Mouse (Mus musculus): Measurements from ENCODE around the gene Cyp4f17. TPM values are rescaled to one million over a fixed set of nuclear protein-coding genes. Genes with fewer than 3 reads are reported as not detected.
"Not testable (repeated sequence)": the region's sequence is repeated elsewhere in the genome, so short reads cannot be mapped to it uniquely, and the experiment has no call there.

The Cyp4f17 gene
- total and polyA plus RNA-seq, 3 experiments = 4.5 to 9.8 (median 5.4) TPM

GRCm38 (mm10) chr17:32494601-32495000 is 11.2 kb upstream of the Cyp4f17 start:
- peak; percentile 46 to 49 for DNase-seq
- H3K27me3 ChIP-seq (ENCODE audit: control insufficient read depth, insufficient read depth, low read length) = no peaks in the 10 kb centered on the region
- TF ChIP-seq CTCF (IDR thresholded peaks at IDR 0.05) = peak; percentile 91
- no peak for TF ChIP-seq POLR2A (IDR thresholded peaks at IDR 0.05; ENCODE audit: insufficient read depth, low read depth, low read length)
- 0 out of 2 replicates have a peak, but pooled peaks have one; percentile 44 for TF ChIP-seq EP300 (IDR thresholded peaks at IDR 0.05; ENCODE audit: insufficient read depth, low read depth, low read length)
- no peak overlapping the region for H3K27ac ChIP-seq
- WGBS = 75% methylated on average over 1 of the region's 1 CpGs
- no peaks in the 10 kb centered on the region for H3K79me2 ChIP-seq (replicated peaks; ENCODE audit: control insufficient read depth, insufficient read depth, low read length)
- 0 out of 2 replicates have a peak, but pooled peaks cover 1% of the 10 kb centered on the region for H3K4me1 ChIP-seq (ENCODE audit: control insufficient read depth, insufficient read depth, low read length)
- intact Hi-C loops (cut with DNase I) = loop anchor here (1.0 to 10.0 kb wide), 5 partner anchors 57 to 420 kb away; no protein-coding TSS in a partner anchor
- H3K4me3 ChIP-seq = no peak overlapping the region
- H3K36me3 ChIP-seq (ENCODE audit: control insufficient read depth, insufficient read depth, low read length) = no peaks in the 10 kb centered on the region
- H3K9ac ChIP-seq (ENCODE audit: low read depth, low read length) = no peak overlapping the region

GRCm38 (mm10) chr17:32500511-32500910 is 5.3 kb upstream of the Cyp4f17 start:
- H3K36me3 ChIP-seq (ENCODE audit: control insufficient read depth, insufficient read depth, low read length); H3K9ac ChIP-seq (ENCODE audit: low read depth, low read length); H3K27me3 ChIP-seq (ENCODE audit: control insufficient read depth, insufficient read depth, low read length); H3K4me3 ChIP-seq; H3K79me2 ChIP-seq (replicated peaks; ENCODE audit: control insufficient read depth, insufficient read depth, low read length); H3K4me1 ChIP-seq (ENCODE audit: control insufficient read depth, insufficient read depth, low read length); intact Hi-C loops (cut with DNase I); H3K27ac ChIP-seq; DNase-seq: not testable (repeated sequence)
- WGBS = 84% methylated on average over 4 of the region's 4 CpGs

GRCm38 (mm10) chr17:32501051-32501450 is 4.8 kb upstream of the Cyp4f17 start:
- H3K27ac ChIP-seq = no peak overlapping the region
- WGBS = 37% methylated on average over 3 of the region's 3 CpGs
- TF ChIP-seq CTCF (IDR thresholded peaks at IDR 0.05) (no peak), EP300 (IDR thresholded peaks at IDR 0.05; ENCODE audit: insufficient read depth, low read depth, low read length) (no peak), POLR2A (IDR thresholded peaks at IDR 0.05; ENCODE audit: insufficient read depth, low read depth, low read length) (no peak)
- H3K9ac ChIP-seq (ENCODE audit: low read depth, low read length) = no peak overlapping the region
- intact Hi-C loops (cut with DNase I) = no loop called here
- no peaks in the 10 kb centered on the region; the same call in none of the 2 replicates for H3K4me1 ChIP-seq (ENCODE audit: control insufficient read depth, insufficient read depth, low read length)
- H3K36me3 ChIP-seq (ENCODE audit: control insufficient read depth, insufficient read depth, low read length) = no peaks in the 10 kb centered on the region
- no peaks in the 10 kb centered on the region for H3K79me2 ChIP-seq (replicated peaks; ENCODE audit: control insufficient read depth, insufficient read depth, low read length)
- no peak for DNase-seq
- no peaks in the 10 kb centered on the region for H3K27me3 ChIP-seq (ENCODE audit: control insufficient read depth, insufficient read depth, low read length)
- H3K4me3 ChIP-seq = no peak overlapping the region

GRCm38 (mm10) chr17:32503111-32503510 is 2.7 kb upstream of the Cyp4f17 start:
- no peak for TF ChIP-seq CTCF (IDR thresholded peaks at IDR 0.05)
- peaks cover 2% of the 10 kb centered on the region; the same call in 1 of the 2 replicates for H3K36me3 ChIP-seq (ENCODE audit: control insufficient read depth, insufficient read depth, low read length)
- no peaks in the 10 kb centered on the region for H3K79me2 ChIP-seq (replicated peaks; ENCODE audit: control insufficient read depth, insufficient read depth, low read length)
- H3K27me3 ChIP-seq (ENCODE audit: control insufficient read depth, insufficient read depth, low read length) = no peaks in the 10 kb centered on the region
- intact Hi-C loops (cut with DNase I) = no loop called here
- WGBS = 65% methylated on average over 2 of the region's 2 CpGs
- H3K4me3 ChIP-seq = no peak overlapping the region
- DNase-seq = no peak
- H3K27ac ChIP-seq = no peak overlapping the region
- H3K4me1 ChIP-seq (ENCODE audit: control insufficient read depth, insufficient read depth, low read length) = peaks cover 3% of the 10 kb centered on the region
- H3K9ac ChIP-seq (ENCODE audit: low read depth, low read length) = no peak overlapping the region

- no peaks in the 10 kb centered on the region for H3K79me2 ChIP-seq (replicated peaks; ENCODE audit: control insufficient read depth, insufficient read depth, low read length)
- H3K4me3 ChIP-seq = peak overlapping the region; percentile 64
- peaks cover 2% of the 10 kb centered on the region; the same call in 1 of the 2 replicates for H3K36me3 ChIP-seq (ENCODE audit: control insufficient read depth, insufficient read depth, low read length)
- H3K27me3 ChIP-seq (ENCODE audit: control insufficient read depth, insufficient read depth, low read length) = no peaks in the 10 kb centered on the region
- intact Hi-C loops (cut with DNase I) = no loop called here
- peak overlapping the region; percentile 73 for H3K27ac ChIP-seq
- peak; percentile 13 to 39 for DNase-seq
- H3K9ac ChIP-seq (ENCODE audit: low read depth, low read length) = peak overlapping the region; percentile 56
- 45% methylated on average over 9 of the region's 9 CpGs for WGBS
- H3K4me1 ChIP-seq (ENCODE audit: control insufficient read depth, insufficient read depth, low read length) = peaks cover 3% of the 10 kb centered on the region
- no peak for TF ChIP-seq CTCF (IDR thresholded peaks at IDR 0.05)
These were observed 937 bp downstream of the Cyp4f17 start for GRCm38 (mm10) chr17:32506729-32507245.

GRCm38 (mm10) chr17:32516126-32516525 is 10.3 kb downstream of the Cyp4f17 start:
- 62% methylated on average over 5 of the region's 5 CpGs for WGBS
- TF ChIP-seq EP300 (IDR thresholded peaks at IDR 0.05; ENCODE audit: insufficient read depth, low read depth, low read length) (no peak), POLR2A (IDR thresholded peaks at IDR 0.05; ENCODE audit: insufficient read depth, low read depth, low read length) (no peak), CTCF (IDR thresholded peaks at IDR 0.05) (no peak)
- intact Hi-C loops (cut with DNase I) = no loop called here
- no peaks in the 10 kb centered on the region for H3K27me3 ChIP-seq (ENCODE audit: control insufficient read depth, insufficient read depth, low read length)
- no peaks in the 10 kb centered on the region for H3K4me1 ChIP-seq (ENCODE audit: control insufficient read depth, insufficient read depth, low read length)
- no peak for DNase-seq
- H3K27ac ChIP-seq = no peak overlapping the region
- no peaks in the 10 kb centered on the region for H3K36me3 ChIP-seq (ENCODE audit: control insufficient read depth, insufficient read depth, low read length)
- no peak overlapping the region for H3K9ac ChIP-seq (ENCODE audit: low read depth, low read length)
- no peak overlapping the region for H3K4me3 ChIP-seq
- no peaks in the 10 kb centered on the region for H3K79me2 ChIP-seq (replicated peaks; ENCODE audit: control insufficient read depth, insufficient read depth, low read length)
